Mouse (Mus musculus) stomach, embryonic 14.5 days (tissue): ENCODE data around the gene Abcc2. TPM values are rescaled to one million over a fixed set of nuclear protein-coding genes. Genes with fewer than 3 reads are reported as not detected.

Source experiments
- ATAC-seq: fragments of 200-750 bp; cut with Nextera tagmentation; 2 replicates; pipeline ENCODE4 v1.8.0; 2017; ENCODE audit warnings: low read depth, moderate TSS enrichment; ENCODE audit not compliant: insufficient number of reproducible peaks, insufficient read depth, low FRiP score
- H3K27ac ChIP-seq: fragments of 300-500 bp; sonication (generic); 2 replicates; pipeline ENCODE4 v1.5.1; 2014; ENCODE audit warnings: mild to moderate bottlenecking, low read length, moderate library complexity, mixed read lengths
- H3K27me3 ChIP-seq: fragments of 300-500 bp; sonication (generic); 2 replicates; pipeline ENCODE4 v1.6.1; 2014; ENCODE audit warnings: low read length, control low read depth, mixed read lengths; ENCODE audit not compliant: control insufficient read depth, insufficient read depth
- H3K36me3 ChIP-seq: fragments of 300-500 bp; sonication (generic); 2 replicates; pipeline ENCODE4 v1.6.1; 2014; ENCODE audit warnings: mild to moderate bottlenecking, control low read depth, low read length, moderate library complexity, mixed read lengths; ENCODE audit not compliant: control insufficient read depth, insufficient read depth
- H3K4me1 ChIP-seq: fragments of 300-500 bp; sonication (generic); 2 replicates; pipeline ENCODE4 v1.6.1; 2014; ENCODE audit warnings: low read length, control low read depth, mixed read lengths; ENCODE audit not compliant: control insufficient read depth, insufficient read depth
- H3K4me2 ChIP-seq: fragments of 300-500 bp; sonication (generic); replicated peaks from 2 replicates; pipeline ENCODE4 v1.6.1; 2014; ENCODE audit warnings: low read depth, low read length, control low read depth
- H3K4me3 ChIP-seq: fragments of 300-500 bp; sonication (generic); 2 replicates; pipeline ENCODE4 v1.5.1; 2014; ENCODE audit warnings: low read depth, low read length, control low read depth
- H3K9ac ChIP-seq: fragments of 300-500 bp; sonication (generic); replicated peaks from 2 replicates; pipeline ENCODE4 v1.6.1; 2014; ENCODE audit warnings: low read depth, mild to moderate bottlenecking, control low read depth, low read length, moderate library complexity, mixed read lengths
- H3K9me3 ChIP-seq: fragments of 300-500 bp; sonication (generic); 2 replicates; pipeline ENCODE4 v1.6.1; 2016; ENCODE audit warnings: low read depth, low read length, control low read depth; ENCODE audit not compliant: control insufficient read depth
- WGBS: fragments of 180-500 bp; shearing (Covaris S2); extraction: QIAGEN DNeasy Blood & Tissue Kit; methylation state at CpG from one replicate; pipeline ENCODE4 v1.1.7; 2014; 5-methylcytosine and 5-hydroxymethylcytosine counted together
- polyA plus RNA-seq: library from polyadenylated mRNA; unstranded; fragments of >200 nt; fragmentation: Nextera tagmentation; extraction: Ambion mirVana; gene quantifications from 2 replicates; pipeline ENCODE4 v1.2.1, GENCODE M21; 2014

Gene Abcc2
- polyA plus RNA-seq, 1 experiment from 2014 or later: 0.13 TPM

GRCm38 (mm10) chr19:43850026-43850425 is 68.0 kb downstream of the Abcc2 start:
- Histone ChIP-seq H3K27me3 (no peaks in the 10 kb centered on the region), H3K4me3 (no peak overlapping the region), H3K4me2 (no peak overlapping the region), H3K9me3 (no peaks in the 10 kb centered on the region), H3K27ac (no peak overlapping the region), H3K4me1 (no peaks in the 10 kb centered on the region), H3K9ac (no peak overlapping the region), H3K36me3 (peaks cover 82% of the 10 kb centered on the region)
- 89% methylated on average over 11 of the region's 11 CpGs for WGBS
- ATAC-seq: no peak

- Histone ChIP-seq H3K4me3 (no peak overlapping the region), H3K27me3 (no peaks in the 10 kb centered on the region), H3K36me3 (peaks cover 85% of the 10 kb centered on the region), H3K4me1 (no peaks in the 10 kb centered on the region), H3K27ac (no peak overlapping the region), H3K9me3 (no peaks in the 10 kb centered on the region), H3K9ac (no peak overlapping the region), H3K4me2 (no peak overlapping the region)
- no peak for ATAC-seq
- WGBS: 88% methylated on average over 21 of the region's 21 CpGs
Observed at GRCm38 (mm10) chr19:43851996-43852630, 70.1 kb downstream of the Abcc2 start.

- Histone ChIP-seq H3K36me3 (peaks cover 78% of the 10 kb centered on the region), H3K9me3 (no peaks in the 10 kb centered on the region), H3K9ac (no peak overlapping the region), H3K27me3 (no peaks in the 10 kb centered on the region), H3K4me2 (no peak overlapping the region), H3K4me1 (no peaks in the 10 kb centered on the region), H3K4me3 (no peak overlapping the region), H3K27ac (no peak overlapping the region)
- no peak for ATAC-seq
- WGBS: 79% methylated on average over 7 of the region's 7 CpGs
Observed at GRCm38 (mm10) chr19:43852837-43853545, 71.0 kb downstream of the Abcc2 start.

GRCm38 (mm10) chr19:43857347-43857746 is 75.4 kb downstream of the Abcc2 start:
- WGBS: 79% methylated on average over 6 of the region's 6 CpGs
- peaks cover 65% of the 10 kb centered on the region for H3K36me3 ChIP-seq
- no peak for ATAC-seq

GRCm38 (mm10) chr19:43870418-43870817 is 88.4 kb downstream of the Abcc2 start:
- WGBS: 87% methylated on average over 4 of the region's 4 CpGs
- ATAC-seq: no peak
- Histone ChIP-seq H3K27ac (no peak overlapping the region), H3K9ac (no peak overlapping the region), H3K4me2 (no peak overlapping the region), H3K36me3 (peaks cover 84% of the 10 kb centered on the region), H3K4me3 (no peak overlapping the region), H3K27me3 (no peaks in the 10 kb centered on the region), H3K4me1 (peaks cover 8% of the 10 kb centered on the region), H3K9me3 (no peaks in the 10 kb centered on the region)

More at GRCm38 (mm10) chr19:43857347-43857746, 75.4 kb downstream of the Abcc2 start:
- Histone ChIP-seq H3K27ac (no peak overlapping the region), H3K4me1 (no peaks in the 10 kb centered on the region), H3K27me3 (no peaks in the 10 kb centered on the region), H3K4me2 (no peak overlapping the region), H3K9me3 (no peaks in the 10 kb centered on the region), H3K9ac (no peak overlapping the region), H3K4me3 (no peak overlapping the region)

GRCm38 (mm10) chr19:43874351-43874750 is 92.4 kb downstream of the Abcc2 start:
- ATAC-seq: no peak
- no peak overlapping the region for H3K4me3 ChIP-seq
- no peaks in the 10 kb centered on the region for H3K27me3 ChIP-seq
- H3K27ac ChIP-seq: no peak overlapping the region
- WGBS: 93% methylated on average over 11 of the region's 11 CpGs
- H3K9me3 ChIP-seq: no peaks in the 10 kb centered on the region
- no peak overlapping the region for H3K9ac ChIP-seq
- H3K36me3 ChIP-seq: peaks cover 46% of the 10 kb centered on the region
- H3K4me1 ChIP-seq: peaks cover 40% of the 10 kb centered on the region
- H3K4me2 ChIP-seq: no peak overlapping the region

GRCm38 (mm10) chr19:43875996-43876395 is 94.0 kb downstream of the Abcc2 start:
- 15% methylated on average over 2 of the region's 2 CpGs for WGBS
- no peak for ATAC-seq
- no peak overlapping the region for H3K4me3 ChIP-seq

GRCm38 (mm10) chr19:43877364-43877763 is 95.4 kb downstream of the Abcc2 start:
- H3K9ac ChIP-seq: no peak overlapping the region
- no peaks in the 10 kb centered on the region for H3K27me3 ChIP-seq
- no peak overlapping the region for H3K27ac ChIP-seq
- 0 out of 2 replicates have a peak overlapping the region, but pooled peaks have one; percentile 10 for H3K4me2 ChIP-seq
- no peak for ATAC-seq
- H3K4me3 ChIP-seq: no peak overlapping the region
- H3K9me3 ChIP-seq: peaks cover 4% of the 10 kb centered on the region; the same call in 1 of the 2 replicates
- H3K36me3 ChIP-seq: peaks cover 16% of the 10 kb centered on the region
- 73% methylated on average over 8 of the region's 8 CpGs for WGBS
- peaks cover 49% of the 10 kb centered on the region for H3K4me1 ChIP-seq

More at GRCm38 (mm10) chr19:43875996-43876395, 94.0 kb downstream of the Abcc2 start:
- H3K36me3 ChIP-seq: peaks cover 30% of the 10 kb centered on the region
- H3K9ac ChIP-seq: no peak overlapping the region
- H3K4me1 ChIP-seq: peaks cover 49% of the 10 kb centered on the region
- no peaks in the 10 kb centered on the region for H3K27me3 ChIP-seq
- no peaks in the 10 kb centered on the region for H3K9me3 ChIP-seq
- H3K4me2 ChIP-seq: 0 out of 2 replicates have a peak overlapping the region, but pooled peaks have one; percentile 25
- H3K27ac ChIP-seq: peak overlapping the region; percentile 61; the same call in 1 of the 2 replicates
